Mouse (Mus musculus): Measurements from ENCODE around the gene Ntsr1. TPM values are rescaled to one million over a fixed set of nuclear protein-coding genes. Genes with fewer than 3 reads are reported as not detected.
A peak's percentile ranks its signal among the peaks of the same experiment; 100 is the strongest.

The Ntsr1 gene
- total and polyA plus RNA-seq, 2 experiments from 2014 or later = 2.9 to 9.0 TPM

DNA sequence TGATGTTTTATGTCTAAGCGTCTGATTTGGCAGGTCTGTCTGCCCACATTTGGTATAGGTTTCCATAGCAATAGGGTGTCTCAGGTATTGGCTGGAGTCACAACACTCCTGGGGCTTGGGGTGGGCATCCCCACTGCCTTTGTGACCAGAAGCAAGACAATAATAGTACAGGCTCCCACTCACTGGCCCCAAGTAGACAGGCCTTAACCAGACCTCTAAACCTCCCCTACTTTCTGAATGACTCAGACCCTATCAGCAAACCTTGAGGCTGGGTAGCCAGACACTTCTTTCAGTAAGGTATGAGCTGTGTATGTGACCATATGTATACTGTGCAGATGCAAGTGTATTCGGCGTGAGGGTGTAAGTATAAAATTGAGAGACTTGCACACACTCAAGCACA lies 24.9 kb upstream of the Ntsr1 start:
- H3K9ac ChIP-seq (replicated peaks; ENCODE audit: low read length) = no peak overlapping the region
- H3K36me3 ChIP-seq (ENCODE audit: insufficient read depth, low read length) = no peaks in the 10 kb centered on the region
- no peak for TF ChIP-seq CTCF (IDR thresholded peaks at IDR 0.05; ENCODE audit: low read depth)
- DNase-seq (ENCODE audit: low spot score) (no peak), ATAC-seq (no peak)
- H3K27ac ChIP-seq = no peak overlapping the region
- no peak overlapping the region for H3K4me3 ChIP-seq (ENCODE audit: low read length)
- no peaks in the 10 kb centered on the region for H3K27me3 ChIP-seq (ENCODE audit: insufficient read depth, low read length)
- 91% methylated on average over 3 of the region's 3 CpGs for WGBS
- H3K4me2 ChIP-seq (ENCODE audit: low read depth, low read length) = no peak overlapping the region
- no peaks in the 10 kb centered on the region for H3K9me3 ChIP-seq (ENCODE audit: low read length)
- no peaks in the 10 kb centered on the region for H3K4me1 ChIP-seq (ENCODE audit: insufficient read depth, low read length)

GRCm38 (mm10) chr2:180482274-180482673 lies 17.5 kb upstream of the Ntsr1 start:
- Histone ChIP-seq H3K9ac (replicated peaks; ENCODE audit: low read length) (no peak overlapping the region), H3K4me2 (ENCODE audit: low read depth, low read length) (no peak overlapping the region), H3K27me3 (ENCODE audit: insufficient read depth, low read length) (no peaks in the 10 kb centered on the region), H3K9me3 (ENCODE audit: low read length) (no peaks in the 10 kb centered on the region), H3K4me1 (ENCODE audit: insufficient read depth, low read length) (0 out of 2 replicates have a peak, but pooled peaks cover 6% of the 10 kb centered on the region), H3K4me3 (ENCODE audit: low read length) (no peak overlapping the region), H3K27ac (no peak overlapping the region), H3K36me3 (ENCODE audit: insufficient read depth, low read length) (no peaks in the 10 kb centered on the region)
- no peak for TF ChIP-seq CTCF (IDR thresholded peaks at IDR 0.05; ENCODE audit: low read depth)
- DNase-seq (ENCODE audit: low spot score) (peak; percentile 14), ATAC-seq (no peak)
- 8% methylated on average over 16 of the region's 16 CpGs for WGBS

GRCm38 (mm10) chr2:180484882-180485281 lies 14.9 kb upstream of the Ntsr1 start:
- H3K4me3 ChIP-seq (ENCODE audit: low read length) = no peak overlapping the region
- no peaks in the 10 kb centered on the region for H3K36me3 ChIP-seq (ENCODE audit: insufficient read depth, low read length)
- H3K27me3 ChIP-seq (ENCODE audit: insufficient read depth, low read length) = no peaks in the 10 kb centered on the region
- H3K4me2 ChIP-seq (ENCODE audit: low read depth, low read length) = no peak overlapping the region
- 66% methylated on average over 4 of the region's 4 CpGs for WGBS
- DNase-seq (ENCODE audit: low spot score) = no peak
- peaks cover 13% of the 10 kb centered on the region; the same call in 1 of the 2 replicates for H3K4me1 ChIP-seq (ENCODE audit: insufficient read depth, low read length)
- H3K9ac ChIP-seq (replicated peaks; ENCODE audit: low read length) = no peak overlapping the region
- no peaks in the 10 kb centered on the region for H3K9me3 ChIP-seq (ENCODE audit: low read length)
- no peak overlapping the region for H3K27ac ChIP-seq
- no peak for ATAC-seq
- no peak for TF ChIP-seq CTCF (IDR thresholded peaks at IDR 0.05; ENCODE audit: low read depth)

- peaks cover 13% of the 10 kb centered on the region; the same call in 1 of the 2 replicates for H3K4me1 ChIP-seq (ENCODE audit: insufficient read depth, low read length)
- ATAC-seq (no peak), DNase-seq (ENCODE audit: low spot score) (peak; percentile 22)
Measured at GRCm38 (mm10) chr2:180485306-180485705, 14.5 kb upstream of the Ntsr1 start.

GRCm38 (mm10) chr2:180488210-180488751 lies 11.5 kb upstream of the Ntsr1 start:
- WGBS = 5% methylated on average over 17 of the region's 17 CpGs
- Histone ChIP-seq H3K4me3 (ENCODE audit: low read length) (no peak overlapping the region), H3K4me2 (ENCODE audit: low read depth, low read length) (peak overlapping the region; percentile 44), H3K27me3 (ENCODE audit: insufficient read depth, low read length) (no peaks in the 10 kb centered on the region), H3K9ac (replicated peaks; ENCODE audit: low read length) (no peak overlapping the region), H3K27ac (no peak overlapping the region), H3K9me3 (ENCODE audit: low read length) (no peaks in the 10 kb centered on the region), H3K36me3 (ENCODE audit: insufficient read depth, low read length) (no peaks in the 10 kb centered on the region), H3K4me1 (ENCODE audit: insufficient read depth, low read length) (peaks cover 13% of the 10 kb centered on the region; the same call in 1 of the 2 replicates)
- DNase-seq (ENCODE audit: low spot score) (peak; percentile 44), ATAC-seq (no peak)
- TF ChIP-seq CTCF (IDR thresholded peaks at IDR 0.05; ENCODE audit: low read depth) = no peak

More at GRCm38 (mm10) chr2:180485306-180485705, 14.5 kb upstream of the Ntsr1 start:
- Histone ChIP-seq H3K27me3 (ENCODE audit: insufficient read depth, low read length) (no peaks in the 10 kb centered on the region), H3K9ac (replicated peaks; ENCODE audit: low read length) (no peak overlapping the region), H3K4me3 (ENCODE audit: low read length) (no peak overlapping the region), H3K36me3 (ENCODE audit: insufficient read depth, low read length) (no peaks in the 10 kb centered on the region), H3K27ac (no peak overlapping the region), H3K4me2 (ENCODE audit: low read depth, low read length) (no peak overlapping the region), H3K9me3 (ENCODE audit: low read length) (no peaks in the 10 kb centered on the region)
- TF ChIP-seq CTCF (IDR thresholded peaks at IDR 0.05; ENCODE audit: low read depth) = no peak
- 18% methylated on average over 3 of the region's 3 CpGs for WGBS

DNA sequence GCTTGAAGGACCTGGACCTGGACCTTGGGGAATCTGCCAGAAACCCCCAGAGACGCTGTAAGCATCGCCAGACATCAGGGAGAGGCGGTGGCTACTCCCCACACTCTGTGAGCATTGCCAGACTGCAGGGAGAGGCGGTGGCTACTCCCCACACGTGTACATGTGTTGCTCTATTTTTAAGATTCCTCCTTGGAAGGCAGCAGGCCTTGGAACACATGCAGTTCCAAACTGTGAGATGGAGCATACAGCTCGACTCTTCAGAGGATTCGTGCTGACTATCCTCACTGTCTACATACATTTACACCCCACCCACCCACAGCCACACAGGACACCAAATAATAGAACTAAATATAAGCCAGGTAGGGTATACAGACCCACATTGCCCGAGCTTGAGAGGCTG lies 3.9 kb upstream of the Ntsr1 start:
- WGBS = 71% methylated on average over 8 of the region's 8 CpGs
- Histone ChIP-seq H3K27me3 (ENCODE audit: insufficient read depth, low read length) (peaks cover 9% of the 10 kb centered on the region; the same call in 1 of the 2 replicates), H3K4me1 (ENCODE audit: insufficient read depth, low read length) (peaks cover 15% of the 10 kb centered on the region), H3K4me2 (ENCODE audit: low read depth, low read length) (no peak overlapping the region), H3K36me3 (ENCODE audit: insufficient read depth, low read length) (no peaks in the 10 kb centered on the region), H3K9me3 (ENCODE audit: low read length) (no peaks in the 10 kb centered on the region), H3K9ac (replicated peaks; ENCODE audit: low read length) (no peak overlapping the region), H3K27ac (no peak overlapping the region), H3K4me3 (ENCODE audit: low read length) (no peak overlapping the region)
- no peak for DNase-seq (ENCODE audit: low spot score)
- TF ChIP-seq CTCF (IDR thresholded peaks at IDR 0.05; ENCODE audit: low read depth) = no peak
- no peak for ATAC-seq

GRCm38 (mm10) chr2:180500726-180501125 lies 950 bp downstream of the Ntsr1 start:
- Histone ChIP-seq H3K4me1 (ENCODE audit: insufficient read depth, low read length) (peaks cover 26% of the 10 kb centered on the region), H3K27me3 (ENCODE audit: insufficient read depth, low read length) (peaks cover 11% of the 10 kb centered on the region; the same call in 1 of the 2 replicates), H3K4me2 (ENCODE audit: low read depth, low read length) (peak overlapping the region; percentile 62), H3K27ac (no peak overlapping the region), H3K36me3 (ENCODE audit: insufficient read depth, low read length) (no peaks in the 10 kb centered on the region), H3K9ac (replicated peaks; ENCODE audit: low read length) (no peak overlapping the region), H3K4me3 (ENCODE audit: low read length) (peak overlapping the region; percentile 33), H3K9me3 (ENCODE audit: low read length) (no peaks in the 10 kb centered on the region)
- no peak for TF ChIP-seq CTCF (IDR thresholded peaks at IDR 0.05; ENCODE audit: low read depth)
- peak; percentile 31; the same call in 1 of the 2 replicates for ATAC-seq
- 27% methylated on average over 13 of the region's 13 CpGs for WGBS
- DNase-seq (ENCODE audit: low spot score) = peak; percentile 56
